Mouse (Mus musculus): Measurements from ENCODE around the gene Rsph10b. TPM values are rescaled to one million over a fixed set of nuclear protein-coding genes. Genes with fewer than 3 reads are reported as not detected.

Rsph10b gene
- polyA plus RNA-seq, 1 experiment from 2014 or later: 1.3 TPM

DNA sequence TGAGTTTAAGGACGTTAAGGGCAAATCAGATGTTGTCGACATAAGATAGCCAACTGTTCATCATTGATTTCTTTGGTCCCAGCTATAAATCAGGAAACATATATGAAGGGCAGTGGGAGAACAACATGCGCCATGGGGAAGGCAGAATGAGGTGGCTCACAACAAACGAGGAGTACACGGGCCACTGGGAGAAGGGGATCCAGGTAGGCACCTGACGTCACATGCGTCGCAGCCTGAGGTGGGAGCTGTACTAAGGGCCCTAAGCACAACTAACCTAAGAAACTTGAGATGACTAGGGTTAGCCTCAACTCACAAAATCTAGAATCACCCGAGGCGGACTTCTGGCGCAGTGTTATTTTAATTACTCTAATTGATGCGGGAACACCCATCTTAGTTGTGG, 15.5 kb downstream of the Rsph10b start:
- Histone ChIP-seq H3K4me3 (no peak overlapping the region), H3K9me3 (no peaks in the 10 kb centered on the region), H3K4me1 (replicated peaks) (no peaks in the 10 kb centered on the region), H3K27me3 (ENCODE audit: insufficient read depth, poor library complexity, severe bottlenecking) (no peaks in the 10 kb centered on the region), H3K27ac (no peak overlapping the region), H3K36me3 (no peaks in the 10 kb centered on the region)
- no peak for DNase-seq (ENCODE audit: low spot score)
- 88% methylated on average over 12 of the region's 12 CpGs for WGBS

GRCm38 (mm10) chr5:143950016-143950415, 17.2 kb downstream of the Rsph10b start:
- H3K4me1 ChIP-seq (replicated peaks): no peaks in the 10 kb centered on the region
- WGBS: 43% methylated on average over 5 of the region's 5 CpGs
- no peak overlapping the region for H3K4me3 ChIP-seq
- no peak for DNase-seq (ENCODE audit: low spot score)
- H3K27me3 ChIP-seq (ENCODE audit: insufficient read depth, poor library complexity, severe bottlenecking): no peaks in the 10 kb centered on the region
- no peak overlapping the region for H3K27ac ChIP-seq
- H3K9me3 ChIP-seq: no peaks in the 10 kb centered on the region
- no peaks in the 10 kb centered on the region for H3K36me3 ChIP-seq

GRCm38 (mm10) chr5:143957101-143957500, 24.3 kb downstream of the Rsph10b start:
- Histone ChIP-seq H3K27ac (no peak overlapping the region), H3K4me3 (no peak overlapping the region), H3K4me1 (replicated peaks) (no peaks in the 10 kb centered on the region), H3K36me3 (no peaks in the 10 kb centered on the region), H3K9me3 (peaks cover 21% of the 10 kb centered on the region; the same call in 1 of the 2 replicates), H3K27me3 (ENCODE audit: insufficient read depth, poor library complexity, severe bottlenecking) (no peaks in the 10 kb centered on the region)
- no peak for DNase-seq (ENCODE audit: low spot score)
- WGBS: 89% methylated on average over 6 of the region's 6 CpGs

DNA sequence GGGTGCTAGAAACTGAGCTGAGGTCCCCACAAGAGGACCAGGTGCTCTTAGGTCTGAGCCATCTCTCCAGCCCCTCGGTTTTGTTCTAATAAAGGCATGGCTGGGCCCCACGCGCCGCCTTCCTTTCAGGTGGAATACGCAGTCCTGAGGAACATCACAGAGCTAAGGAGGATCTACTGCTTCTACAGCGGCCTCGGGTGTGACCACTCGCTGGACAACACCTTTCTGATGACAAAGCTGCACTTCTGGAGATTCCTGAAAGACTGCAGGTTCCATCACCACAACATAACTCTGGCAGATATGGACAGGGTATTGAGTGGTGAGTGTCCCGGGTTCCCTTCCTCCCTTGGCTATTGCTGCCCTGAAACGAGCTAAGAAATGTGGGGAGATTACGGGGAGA, 26.7 kb downstream of the Rsph10b start:
- H3K4me3 ChIP-seq: no peak overlapping the region
- H3K4me1 ChIP-seq (replicated peaks): no peaks in the 10 kb centered on the region
- no peaks in the 10 kb centered on the region for H3K36me3 ChIP-seq
- 90% methylated on average over 11 of the region's 11 CpGs for WGBS
- H3K9me3 ChIP-seq: peaks cover 21% of the 10 kb centered on the region; the same call in 1 of the 2 replicates
- DNase-seq (ENCODE audit: low spot score): no peak
- H3K27ac ChIP-seq: no peak overlapping the region
- H3K27me3 ChIP-seq (ENCODE audit: insufficient read depth, poor library complexity, severe bottlenecking): no peaks in the 10 kb centered on the region

- Histone ChIP-seq H3K9me3 (peaks cover 14% of the 10 kb centered on the region; the same call in 1 of the 2 replicates), H3K27me3 (ENCODE audit: insufficient read depth, poor library complexity, severe bottlenecking) (no peaks in the 10 kb centered on the region), H3K36me3 (no peaks in the 10 kb centered on the region), H3K4me1 (replicated peaks) (no peaks in the 10 kb centered on the region), H3K27ac (no peak overlapping the region), H3K4me3 (no peak overlapping the region)
- no peak for DNase-seq (ENCODE audit: low spot score)
- 92% methylated on average over 8 of the region's 8 CpGs for WGBS
Measured at GRCm38 (mm10) chr5:143961176-143961575, 28.3 kb downstream of the Rsph10b start.

DNA sequence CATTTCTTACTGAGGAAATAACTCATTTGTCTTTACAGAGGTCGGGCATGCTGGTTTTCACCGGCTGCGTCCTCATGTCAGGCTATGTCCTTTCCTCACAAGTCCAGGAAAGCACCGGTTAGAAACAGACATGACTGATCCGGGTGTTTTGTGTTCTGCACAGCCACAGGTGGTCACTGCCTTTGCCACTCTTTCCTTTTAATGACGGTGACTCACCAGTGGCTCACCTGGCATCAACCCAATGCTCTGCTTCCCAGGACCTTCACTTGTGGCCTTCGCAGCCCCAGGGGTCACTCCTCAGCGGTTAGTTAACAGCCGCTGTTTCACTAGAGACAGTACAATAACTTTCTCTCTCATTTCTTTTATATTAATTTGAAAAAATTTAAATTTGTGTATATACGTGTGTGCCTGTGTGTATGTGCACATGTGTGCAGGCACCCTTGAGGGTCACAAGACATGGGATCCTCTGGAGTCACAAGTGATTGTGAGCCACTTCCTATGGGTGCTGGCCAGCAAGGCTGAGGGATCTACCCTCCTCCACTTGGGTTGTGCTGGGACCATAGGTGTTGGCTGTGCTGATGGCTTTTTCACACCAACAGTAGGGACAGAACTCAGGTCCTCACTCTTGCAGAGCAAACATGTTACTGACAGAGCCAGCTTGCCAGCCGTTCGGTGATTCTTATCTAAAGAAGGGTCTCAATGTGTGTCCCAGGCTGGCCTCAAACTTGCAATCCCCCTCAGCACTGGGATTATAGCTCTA, 32.9 kb downstream of the Rsph10b start:
- H3K36me3 ChIP-seq: no peaks in the 10 kb centered on the region
- WGBS: 91% methylated on average over 12 of the region's 12 CpGs
- no peaks in the 10 kb centered on the region for H3K9me3 ChIP-seq
- no peak overlapping the region for H3K4me3 ChIP-seq
- DNase-seq (ENCODE audit: low spot score): no peak
- no peaks in the 10 kb centered on the region for H3K27me3 ChIP-seq (ENCODE audit: insufficient read depth, poor library complexity, severe bottlenecking)
- no peaks in the 10 kb centered on the region for H3K4me1 ChIP-seq (replicated peaks)
- no peak overlapping the region for H3K27ac ChIP-seq

GRCm38 (mm10) chr5:143966671-143967070, 33.8 kb downstream of the Rsph10b start:
- no peaks in the 10 kb centered on the region for H3K9me3 ChIP-seq
- H3K27ac ChIP-seq: no peak overlapping the region
- 90% methylated on average over 12 of the region's 12 CpGs for WGBS

DNA sequence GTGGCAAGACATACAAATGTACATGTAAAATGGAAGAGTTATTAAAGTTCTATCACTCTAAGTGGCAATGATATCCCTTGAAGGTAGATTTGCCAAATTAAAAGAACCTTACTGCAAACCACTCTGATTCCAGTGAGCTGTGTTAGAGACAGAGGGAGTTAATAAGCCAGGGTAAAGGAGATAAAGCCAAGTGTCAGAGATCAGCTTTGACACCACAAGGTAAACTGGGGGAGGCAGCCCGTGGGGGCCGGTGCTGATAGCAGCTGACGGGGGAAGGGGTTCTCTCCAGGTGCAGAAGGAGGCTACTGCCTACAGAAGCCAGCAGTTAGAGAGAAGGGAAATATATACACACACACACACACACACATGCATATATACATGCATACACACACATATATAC, 39.8 kb downstream of the Rsph10b start:
- Histone ChIP-seq H3K27ac (no peak overlapping the region), H3K4me1 (replicated peaks) (no peaks in the 10 kb centered on the region), H3K9me3 (no peaks in the 10 kb centered on the region), H3K27me3 (ENCODE audit: insufficient read depth, poor library complexity, severe bottlenecking) (no peaks in the 10 kb centered on the region), H3K36me3 (no peaks in the 10 kb centered on the region), H3K4me3 (no peak overlapping the region)
- WGBS: 75% methylated on average over 3 of the region's 3 CpGs
- no peak for DNase-seq (ENCODE audit: low spot score)

More at GRCm38 (mm10) chr5:143966671-143967070, 33.8 kb downstream of the Rsph10b start:
- H3K4me3 ChIP-seq: no peak overlapping the region
- H3K27me3 ChIP-seq (ENCODE audit: insufficient read depth, poor library complexity, severe bottlenecking): no peaks in the 10 kb centered on the region
- no peaks in the 10 kb centered on the region for H3K36me3 ChIP-seq
- no peak for DNase-seq (ENCODE audit: low spot score)
- no peaks in the 10 kb centered on the region for H3K4me1 ChIP-seq (replicated peaks)

- no peaks in the 10 kb centered on the region for H3K4me1 ChIP-seq (replicated peaks)
- no peak overlapping the region for H3K4me3 ChIP-seq
- H3K27me3 ChIP-seq (ENCODE audit: insufficient read depth, poor library complexity, severe bottlenecking): no peaks in the 10 kb centered on the region
- H3K36me3 ChIP-seq: no peaks in the 10 kb centered on the region
- peak; percentile 78 for DNase-seq (ENCODE audit: low spot score)
- H3K9me3 ChIP-seq: no peaks in the 10 kb centered on the region
- no peak overlapping the region for H3K27ac ChIP-seq
- WGBS: 56% methylated on average over 4 of the region's 4 CpGs
Measured at GRCm38 (mm10) chr5:143974931-143975630, 42.2 kb downstream of the Rsph10b start.

- Histone ChIP-seq H3K9me3 (no peaks in the 10 kb centered on the region), H3K4me1 (replicated peaks) (0 out of 2 replicates have a peak, but pooled peaks cover 2% of the 10 kb centered on the region), H3K27me3 (ENCODE audit: insufficient read depth, poor library complexity, severe bottlenecking) (no peaks in the 10 kb centered on the region), H3K27ac (no peak overlapping the region), H3K4me3 (no peak overlapping the region), H3K36me3 (no peaks in the 10 kb centered on the region)
- WGBS: 78% methylated on average over 2 of the region's 2 CpGs
- no peak for DNase-seq (ENCODE audit: low spot score)
Measured at GRCm38 (mm10) chr5:143975631-143975933, 42.7 kb downstream of the Rsph10b start.

DNA sequence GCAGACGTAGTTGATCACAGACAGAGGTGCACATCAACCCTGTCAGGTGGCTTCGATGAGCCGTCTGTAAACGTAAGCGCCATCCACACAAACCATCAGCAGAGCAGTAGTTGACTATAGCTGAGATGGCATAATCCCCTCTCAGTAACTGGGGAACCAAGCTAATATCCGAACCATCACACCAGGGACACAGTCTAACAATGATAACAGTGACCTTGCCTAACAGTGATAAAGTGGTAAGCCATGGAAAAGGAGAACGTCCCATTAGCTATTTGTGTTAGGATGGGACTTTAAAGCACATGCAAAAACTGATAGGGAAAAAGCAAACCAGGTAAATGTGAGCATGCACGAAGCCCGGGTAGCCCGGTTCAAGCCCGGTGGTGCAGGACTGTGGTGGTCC, 43.4 kb downstream of the Rsph10b start:
- Histone ChIP-seq H3K27ac (no peak overlapping the region), H3K9me3 (no peaks in the 10 kb centered on the region), H3K4me1 (replicated peaks) (0 out of 2 replicates have a peak, but pooled peaks cover 7% of the 10 kb centered on the region), H3K36me3 (no peaks in the 10 kb centered on the region), H3K27me3 (ENCODE audit: insufficient read depth, poor library complexity, severe bottlenecking) (no peaks in the 10 kb centered on the region), H3K4me3 (no peak overlapping the region)
- 91% methylated on average over 11 of the region's 11 CpGs for WGBS
- no peak for DNase-seq (ENCODE audit: low spot score)

DNA sequence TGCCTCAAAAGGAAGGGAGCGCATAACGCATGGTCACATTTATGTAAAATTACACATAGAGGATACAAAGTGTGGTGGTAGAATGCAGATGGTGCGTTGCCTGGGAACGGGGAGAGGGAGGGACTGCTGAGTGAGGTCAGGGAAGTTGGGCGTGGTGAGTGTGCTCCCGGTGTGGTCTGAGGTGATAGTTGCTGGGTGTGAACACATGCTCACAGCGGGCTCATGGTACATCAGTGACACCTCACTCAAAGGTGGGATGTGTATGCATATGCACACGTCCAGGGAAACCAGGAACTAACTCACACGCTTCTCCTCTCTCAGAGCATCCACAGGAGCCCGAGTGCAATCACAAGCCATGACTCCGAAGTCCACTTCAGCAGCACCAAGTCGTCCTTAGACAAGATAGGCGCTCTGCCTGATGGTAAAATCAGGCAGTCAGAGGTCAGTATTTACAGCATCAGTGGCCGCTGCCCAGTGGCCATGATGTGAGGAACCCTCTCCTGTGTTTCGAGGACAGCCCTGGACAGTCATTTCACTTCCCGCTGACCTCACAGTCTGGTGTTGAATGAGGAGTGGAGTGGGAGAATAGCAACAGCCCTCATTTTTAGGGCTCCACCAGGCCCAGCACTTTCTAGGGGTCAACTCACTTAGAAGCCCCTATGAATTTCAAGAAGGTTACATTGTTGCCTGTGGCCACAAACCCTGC, 44.0 kb downstream of the Rsph10b start:
- Histone ChIP-seq H3K27me3 (ENCODE audit: insufficient read depth, poor library complexity, severe bottlenecking) (no peaks in the 10 kb centered on the region), H3K36me3 (no peaks in the 10 kb centered on the region), H3K27ac (no peak overlapping the region), H3K9me3 (no peaks in the 10 kb centered on the region), H3K4me1 (replicated peaks) (0 out of 2 replicates have a peak, but pooled peaks cover 7% of the 10 kb centered on the region), H3K4me3 (no peak overlapping the region)
- 81% methylated on average over 16 of the region's 16 CpGs for WGBS
- DNase-seq (ENCODE audit: low spot score): no peak

DNA sequence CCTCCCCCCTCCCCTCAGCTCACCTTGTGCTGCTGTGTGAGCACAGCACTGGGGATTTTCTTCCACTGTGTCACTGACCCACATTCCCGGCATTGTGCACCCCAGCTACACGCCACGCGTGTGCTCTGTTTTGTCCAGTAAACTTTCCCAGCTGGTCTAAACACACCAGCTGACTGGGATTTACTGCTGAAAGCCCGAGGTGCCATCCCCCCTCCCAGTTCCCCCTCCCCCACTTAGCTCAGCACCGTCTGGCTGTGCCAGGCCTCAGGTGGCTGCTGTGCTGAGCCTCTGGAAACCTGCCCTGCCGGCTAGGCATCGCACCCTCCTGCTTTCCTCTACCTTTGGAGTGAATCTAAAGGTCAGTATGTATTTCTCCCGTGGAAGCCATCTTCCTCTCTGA, 48.0 kb downstream of the Rsph10b start:
- Histone ChIP-seq H3K36me3 (peaks cover 29% of the 10 kb centered on the region), H3K4me3 (no peak overlapping the region), H3K9me3 (no peaks in the 10 kb centered on the region), H3K27me3 (ENCODE audit: insufficient read depth, poor library complexity, severe bottlenecking) (no peaks in the 10 kb centered on the region), H3K27ac (peak overlapping the region; percentile 35; the same call in 1 of the 2 replicates), H3K4me1 (replicated peaks) (0 out of 2 replicates have a peak, but pooled peaks cover 7% of the 10 kb centered on the region)
- DNase-seq (ENCODE audit: low spot score): no peak
- WGBS: 39% methylated on average over 9 of the region's 9 CpGs

Data from hindbrain, embryonic 10.5 days (tissue).